Mouse (Mus musculus) v-Abl transformed pro-B cells (cell line): Measurements from ENCODE around the gene Ankrd26.

Experiments used
- in situ Hi-C, 2 experiments: fragments of 400-800 bp; cut with MboI; formaldehyde crosslinking; loops; one replicate each; pipeline ENCODE4 v1.15.1; 2025; ENCODE audit not compliant: unreplicated experiment in 2 of 2

Ankrd26 gene

DNA sequence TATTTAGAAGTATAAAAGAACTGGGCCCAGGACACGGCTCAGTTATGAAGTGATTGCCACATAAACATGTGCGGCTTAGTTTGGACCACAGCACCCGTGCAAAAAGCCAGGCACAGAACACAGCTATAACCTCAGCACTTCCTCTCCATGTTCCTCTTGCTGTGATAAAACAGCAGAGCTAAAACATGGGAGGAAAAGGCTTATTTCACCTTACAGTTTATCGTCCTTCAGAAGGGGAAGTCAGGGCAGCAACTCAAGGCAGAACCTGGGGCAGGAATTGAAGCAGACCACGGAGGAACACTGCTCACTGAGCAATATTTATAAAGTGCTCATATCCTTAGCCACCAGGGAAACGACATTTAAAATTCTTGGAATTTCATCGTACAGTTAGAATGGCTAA is 63.0 kb downstream of the Ankrd26 start:
- in situ Hi-C loops: no loop called here

DNA sequence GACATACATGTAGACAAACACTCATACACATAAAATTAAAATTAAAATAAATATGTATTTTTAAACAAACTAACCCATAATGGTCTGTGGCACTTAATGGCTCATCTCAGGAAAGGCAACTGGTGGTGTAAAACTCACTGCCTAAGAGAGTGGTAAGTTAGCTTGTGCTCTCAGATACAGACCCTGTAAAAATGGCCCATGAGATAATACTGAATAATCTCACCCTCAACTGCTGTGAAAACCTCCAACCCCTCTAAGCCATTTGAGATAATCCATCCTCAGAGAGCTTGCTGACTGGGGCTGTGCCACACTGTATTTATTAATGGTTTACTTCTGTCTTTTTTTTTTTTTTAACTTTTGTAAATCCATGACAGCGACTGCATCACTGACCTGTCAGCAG is 79.9 kb downstream of the Ankrd26 start:
- in situ Hi-C loops: no loop called here

DNA sequence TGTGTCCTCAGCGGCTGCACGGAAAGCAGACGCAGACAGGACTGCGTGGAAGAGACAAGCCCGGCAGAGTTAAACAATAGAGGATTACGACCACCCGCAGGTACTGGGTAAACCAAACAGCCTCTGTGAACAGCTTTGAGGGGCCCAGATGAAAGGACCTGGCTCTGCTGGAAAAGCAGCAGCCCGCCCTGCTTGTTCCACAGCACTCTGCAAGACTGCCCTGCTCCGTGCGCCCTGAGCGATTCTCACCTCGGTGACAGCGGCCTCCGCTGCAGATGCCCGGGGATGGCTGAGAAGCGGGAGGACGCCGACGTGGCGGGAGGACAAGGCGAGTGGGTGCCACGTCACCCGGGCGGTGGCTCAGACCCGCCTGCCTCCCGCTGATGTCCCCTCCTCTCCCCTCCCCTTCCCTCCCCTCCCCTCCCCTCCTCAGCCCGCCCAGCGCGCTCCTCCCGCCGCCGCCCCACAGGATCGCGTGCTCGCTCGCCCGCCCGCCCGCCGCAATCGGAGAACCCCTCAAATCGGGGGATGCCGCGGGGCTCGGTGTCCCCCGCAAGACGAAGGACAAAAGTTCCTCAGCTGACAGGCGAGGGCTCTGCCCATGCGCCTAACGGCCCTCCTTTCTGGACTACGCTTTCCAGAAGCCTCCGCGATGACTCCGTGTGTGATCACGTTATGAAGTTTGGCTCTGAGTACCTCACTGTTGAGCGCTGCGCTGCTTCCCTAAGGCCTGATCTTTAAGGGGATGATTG is 82.9 kb downstream of the Ankrd26 start, which contains the start of gene Zfp9:
Gene Zfp9 (minus strand): TSS at position 364 of the 752 bp plus-strand sequence.
- in situ Hi-C loops: no loop called here

DNA sequence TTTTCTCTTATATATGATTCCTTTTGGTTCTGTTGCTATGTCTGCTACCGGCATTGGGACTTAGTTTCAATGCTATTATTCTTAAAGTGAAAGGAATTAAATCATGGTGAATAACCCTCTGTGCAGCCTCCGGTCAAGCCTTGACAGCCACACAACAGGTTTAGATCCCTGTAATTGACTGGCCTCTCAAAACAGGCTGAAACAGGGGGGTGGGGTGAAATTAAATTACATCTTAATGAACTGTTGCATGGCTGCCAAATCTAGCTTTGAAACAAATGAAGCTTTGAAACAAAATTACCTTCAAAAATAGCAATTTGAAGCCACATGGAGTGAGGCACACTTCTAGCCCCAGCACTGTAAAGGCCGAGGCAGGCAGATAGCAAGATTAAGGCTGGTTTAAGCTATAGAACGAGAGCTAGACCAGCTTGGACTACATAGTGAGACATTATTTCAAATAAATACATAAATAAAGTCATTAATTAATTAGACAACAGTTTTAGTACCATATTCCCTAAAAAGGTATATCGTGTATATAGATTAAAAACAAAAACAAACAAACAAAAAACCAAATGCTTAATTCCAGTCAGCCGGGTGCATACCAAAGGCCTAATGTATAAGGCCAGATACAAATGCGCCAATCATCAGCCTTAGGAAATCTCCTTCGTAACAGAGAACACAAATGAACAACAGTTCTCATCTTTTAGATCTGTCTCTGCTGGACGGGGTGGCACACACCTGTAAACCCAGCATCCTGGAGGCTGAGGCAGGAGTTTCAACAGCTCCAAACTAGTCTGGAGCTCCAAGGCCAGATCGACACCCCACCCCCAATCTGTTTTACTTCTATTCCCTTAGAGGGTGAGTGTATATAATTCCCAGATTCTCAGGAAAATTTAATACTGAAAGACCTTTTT is 83.9 kb downstream of the Ankrd26 start:
- in situ Hi-C loops: no loop called here

DNA sequence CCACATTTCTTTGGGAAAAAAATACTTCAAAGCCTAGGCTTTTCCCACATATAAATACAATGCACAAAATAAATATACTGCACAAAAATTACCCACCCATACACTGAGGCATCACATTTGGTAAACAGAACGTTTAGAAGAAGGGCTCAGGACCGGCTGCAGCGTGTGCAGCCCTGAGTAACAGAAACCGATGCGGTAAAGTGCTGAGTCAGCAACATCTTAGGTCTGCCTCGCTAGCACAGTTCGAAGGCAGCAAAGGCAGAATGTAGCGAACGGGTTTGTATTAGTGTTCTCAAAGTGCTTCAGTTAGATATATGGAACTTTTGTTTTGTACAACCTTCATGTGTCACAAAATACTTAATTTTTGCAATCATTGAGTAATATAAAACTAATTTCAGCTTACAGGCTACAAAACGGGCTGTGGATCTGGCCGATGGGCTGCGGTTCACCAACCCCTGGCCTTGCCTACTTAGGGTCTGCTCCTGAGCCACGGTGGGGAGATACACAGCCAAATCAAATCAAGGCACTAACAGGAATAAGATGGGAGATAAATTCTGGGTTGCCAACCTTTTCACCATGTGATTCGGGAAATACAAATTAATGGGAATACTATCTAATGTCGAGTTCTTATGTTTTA is 99.8 kb downstream of the Ankrd26 start:
- in situ Hi-C loops: no loop called here

DNA sequence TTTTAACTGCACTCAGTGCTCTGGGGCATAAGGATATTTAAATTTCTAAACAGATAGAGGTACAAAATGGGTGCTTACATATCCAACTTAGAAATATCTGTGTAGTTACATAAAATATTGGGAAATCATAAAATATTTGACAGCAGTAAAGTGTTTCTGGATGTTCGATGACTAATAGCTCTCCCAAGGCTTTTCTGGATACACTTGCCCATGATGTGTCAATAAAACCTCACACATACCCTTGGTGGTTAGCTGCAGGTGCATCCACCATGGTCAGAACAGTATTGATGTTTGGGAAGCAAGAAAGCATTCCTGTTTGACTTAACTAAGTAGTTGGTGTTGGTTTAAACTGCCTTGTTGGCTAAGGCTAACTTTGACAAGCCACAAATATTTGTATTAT is 104.3 kb downstream of the Ankrd26 start:
- in situ Hi-C loops: no loop called here

DNA sequence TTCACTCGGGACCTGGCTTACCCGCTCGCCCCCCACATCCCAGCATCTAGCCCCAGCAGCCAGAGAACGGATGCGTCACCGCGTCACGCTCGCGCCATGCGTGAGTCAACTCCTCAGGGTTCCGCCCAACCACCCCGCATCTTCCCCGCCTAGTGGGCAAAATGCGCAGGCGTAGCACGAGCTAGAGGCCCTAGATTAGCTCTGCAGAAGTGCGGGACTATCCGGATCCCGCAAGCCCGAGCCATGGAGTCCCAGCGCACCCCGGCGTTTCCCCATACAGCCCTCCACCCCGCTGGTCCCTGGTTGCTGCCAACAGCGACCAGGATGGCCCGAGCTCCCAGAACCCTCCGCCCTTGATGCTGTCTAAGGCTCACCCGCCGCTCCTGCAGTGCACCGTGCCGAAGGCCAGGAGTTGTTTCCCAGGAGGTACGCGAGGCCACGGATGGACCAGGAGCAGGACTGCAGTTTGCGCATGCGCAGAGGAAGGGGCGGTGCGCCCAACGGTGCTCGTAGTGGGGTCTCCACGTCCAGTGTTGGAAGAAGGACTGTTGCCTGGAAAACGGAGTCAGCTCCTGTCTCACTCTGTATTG is 106.9 kb downstream of the Ankrd26 start, which contains the start of gene Zfp248:
Gene Zfp248 (minus strand): TSS at position 487 of the 590 bp plus-strand sequence.
- in situ Hi-C loops: no loop called here

DNA sequence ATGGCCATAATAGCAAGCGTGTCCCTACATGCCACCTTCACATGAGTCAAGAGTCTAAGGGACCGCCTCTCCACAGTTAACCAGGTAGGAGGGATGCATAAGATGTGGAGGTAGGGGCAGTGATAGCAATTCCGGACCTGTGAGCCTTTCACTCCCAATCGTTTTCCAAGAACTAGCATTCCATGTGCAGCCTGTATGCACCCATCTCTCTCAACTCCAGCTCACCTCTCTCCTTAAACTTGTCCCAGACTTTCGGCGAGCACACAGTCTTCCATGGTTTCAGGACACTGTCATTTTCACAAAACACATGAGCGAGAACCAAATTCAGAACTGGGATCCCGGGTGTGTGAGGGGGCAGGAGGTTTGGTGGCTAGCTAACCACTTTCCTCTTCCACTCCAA is 107.6 kb downstream of the Ankrd26 start:
- in situ Hi-C loops: no loop called here
